Mouse (Mus musculus): ENCODE measurements around the gene Slc12a3.

DNA sequence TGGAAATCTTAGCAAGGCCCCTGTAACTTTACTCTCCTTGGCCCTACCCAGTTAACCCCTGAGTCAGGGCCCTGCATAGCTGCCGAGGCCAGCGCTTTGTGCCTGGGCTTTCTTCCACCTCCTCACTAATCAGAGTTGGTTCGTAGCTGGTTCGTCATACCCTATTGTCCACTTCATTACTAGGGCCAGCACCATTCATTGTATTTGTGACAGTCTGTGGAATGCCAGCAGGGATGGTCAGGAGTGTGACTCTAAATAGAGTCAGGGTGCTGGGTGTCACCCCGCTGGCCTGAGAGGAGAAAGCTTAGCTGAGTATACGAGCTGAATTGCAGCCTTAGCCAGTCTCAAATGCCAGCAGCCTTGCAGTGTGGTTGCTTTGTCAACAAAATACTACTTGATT, 31.9 kb upstream of the Slc12a3 start:
- no peak for TF ChIP-seq CTCF (IDR thresholded peaks at IDR 0.05; ENCODE audit: extremely low read depth, insufficient read depth, insufficient read length, insufficient replicate concordance)
- TF ChIP-seq POLR2A (IDR thresholded peaks at IDR 0.05; ENCODE audit: low read depth, low read length) = no peak

All from spleen, adult 2 months (tissue).